Mouse (Mus musculus): Measurements from ENCODE around the gene Wdr45.
A peak's percentile ranks its signal among the peaks of the same experiment; 100 is the strongest.
"Not testable (repeated sequence)": the region's sequence is repeated elsewhere in the genome, so short reads cannot be mapped to it uniquely, and the experiment has no call there.

Gene Wdr45

DNA sequence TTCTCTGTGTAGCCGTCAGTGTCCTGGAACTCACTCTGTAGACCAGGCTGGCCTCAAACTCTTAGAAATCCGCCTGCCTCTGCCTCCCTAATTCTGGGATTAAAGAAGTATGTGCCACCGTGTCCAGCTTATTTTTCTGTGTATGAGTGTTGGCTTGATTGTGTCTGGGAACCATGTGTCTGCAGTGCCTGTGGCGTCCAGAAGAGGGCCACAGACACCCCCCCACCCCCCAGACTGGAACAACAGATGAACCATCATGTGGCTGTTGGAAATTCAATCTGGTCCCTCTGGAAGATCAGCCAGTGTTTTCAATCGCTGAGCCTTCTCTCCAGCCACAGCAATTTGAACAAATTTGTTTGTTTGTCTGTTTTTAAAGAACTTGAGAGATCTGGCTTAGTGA lies 29.3 kb downstream of the Wdr45 start:
- no peak for TF ChIP-seq NANOG (IDR thresholded peaks at IDR 0.05; ENCODE audit: borderline replicate concordance, low read length)
- TF ChIP-seq POU5F1 (IDR thresholded peaks at IDR 0.05; ENCODE audit: borderline replicate concordance, low read length): no peak
- peak; percentile 44 for TF ChIP-seq CTCF (conservative IDR thresholded peaks at IDR 0.05; ENCODE audit: low read length)
- no peaks in the 10 kb centered on the region for H3K9me3 ChIP-seq (ENCODE audit: low read length)
- H3K4me1 ChIP-seq (replicated peaks; ENCODE audit: low read depth, low read length): peaks cover 50% of the 10 kb centered on the region
- no peak overlapping the region for H3K4me3 ChIP-seq (replicated peaks; ENCODE audit: low read length)
- H3K27me3 ChIP-seq (ENCODE audit: insufficient read depth, low read length): no peaks in the 10 kb centered on the region
- peaks cover 6% of the 10 kb centered on the region for H3K36me3 ChIP-seq (ENCODE audit: insufficient read depth, low read length)

DNA sequence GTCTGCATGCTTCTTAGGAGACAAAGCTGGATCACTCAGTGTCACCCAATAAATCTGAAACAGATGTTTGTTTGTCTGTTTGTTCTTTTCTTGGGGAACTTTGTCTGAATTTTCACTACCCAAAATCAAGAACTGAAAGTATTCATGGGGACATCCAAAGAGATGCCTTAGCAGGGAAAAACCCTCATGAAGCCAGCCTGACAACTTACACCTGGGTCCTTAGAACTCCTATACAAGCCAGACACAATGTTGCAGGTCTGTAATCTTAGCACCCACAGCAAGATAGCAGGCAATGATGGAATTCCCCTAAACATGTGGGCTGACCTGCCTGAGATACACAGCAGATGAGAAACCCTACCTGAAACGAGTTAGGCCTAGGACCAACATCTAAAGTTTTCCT lies 30.8 kb downstream of the Wdr45 start:
- Histone ChIP-seq H3K4me3 (replicated peaks; ENCODE audit: low read length) (no peak overlapping the region), H3K4me1 (replicated peaks; ENCODE audit: low read depth, low read length) (peaks cover 45% of the 10 kb centered on the region), H3K27me3 (ENCODE audit: insufficient read depth, low read length) (no peaks in the 10 kb centered on the region), H3K36me3 (ENCODE audit: insufficient read depth, low read length) (peaks cover 7% of the 10 kb centered on the region), H3K9me3 (ENCODE audit: low read length) (no peaks in the 10 kb centered on the region)
- TF ChIP-seq POU5F1 (IDR thresholded peaks at IDR 0.05; ENCODE audit: borderline replicate concordance, low read length): no peak
- TF ChIP-seq NANOG (IDR thresholded peaks at IDR 0.05; ENCODE audit: borderline replicate concordance, low read length): no peak
- TF ChIP-seq CTCF (conservative IDR thresholded peaks at IDR 0.05; ENCODE audit: low read length): no peak

DNA sequence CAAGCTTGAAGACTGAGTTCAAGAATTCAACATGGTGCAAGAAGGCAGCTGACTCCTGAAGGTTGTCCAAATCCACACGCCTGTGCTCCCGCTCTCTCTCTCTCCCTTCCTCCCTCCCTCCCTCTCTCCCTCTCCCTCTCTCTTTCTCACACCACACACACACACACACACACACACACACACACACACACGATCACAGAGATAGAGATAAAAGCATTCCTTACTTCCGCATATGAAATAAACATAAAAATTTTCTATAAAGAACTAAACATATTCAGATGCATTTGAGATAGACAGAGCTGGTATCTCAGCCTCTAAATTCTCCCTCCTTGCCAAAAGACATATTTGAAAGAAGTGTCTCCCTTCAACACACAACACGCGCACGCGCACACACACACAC lies 31.3 kb downstream of the Wdr45 start:
- peaks cover 7% of the 10 kb centered on the region for H3K36me3 ChIP-seq (ENCODE audit: insufficient read depth, low read length)
- no peak overlapping the region for H3K4me3 ChIP-seq (replicated peaks; ENCODE audit: low read length)
- TF ChIP-seq POU5F1 (IDR thresholded peaks at IDR 0.05; ENCODE audit: borderline replicate concordance, low read length) (no peak), NANOG (IDR thresholded peaks at IDR 0.05; ENCODE audit: borderline replicate concordance, low read length) (no peak), CTCF (conservative IDR thresholded peaks at IDR 0.05; ENCODE audit: low read length) (no peak)
- peaks cover 43% of the 10 kb centered on the region for H3K4me1 ChIP-seq (replicated peaks; ENCODE audit: low read depth, low read length)
- no peaks in the 10 kb centered on the region for H3K9me3 ChIP-seq (ENCODE audit: low read length)
- no peaks in the 10 kb centered on the region for H3K27me3 ChIP-seq (ENCODE audit: insufficient read depth, low read length)

DNA sequence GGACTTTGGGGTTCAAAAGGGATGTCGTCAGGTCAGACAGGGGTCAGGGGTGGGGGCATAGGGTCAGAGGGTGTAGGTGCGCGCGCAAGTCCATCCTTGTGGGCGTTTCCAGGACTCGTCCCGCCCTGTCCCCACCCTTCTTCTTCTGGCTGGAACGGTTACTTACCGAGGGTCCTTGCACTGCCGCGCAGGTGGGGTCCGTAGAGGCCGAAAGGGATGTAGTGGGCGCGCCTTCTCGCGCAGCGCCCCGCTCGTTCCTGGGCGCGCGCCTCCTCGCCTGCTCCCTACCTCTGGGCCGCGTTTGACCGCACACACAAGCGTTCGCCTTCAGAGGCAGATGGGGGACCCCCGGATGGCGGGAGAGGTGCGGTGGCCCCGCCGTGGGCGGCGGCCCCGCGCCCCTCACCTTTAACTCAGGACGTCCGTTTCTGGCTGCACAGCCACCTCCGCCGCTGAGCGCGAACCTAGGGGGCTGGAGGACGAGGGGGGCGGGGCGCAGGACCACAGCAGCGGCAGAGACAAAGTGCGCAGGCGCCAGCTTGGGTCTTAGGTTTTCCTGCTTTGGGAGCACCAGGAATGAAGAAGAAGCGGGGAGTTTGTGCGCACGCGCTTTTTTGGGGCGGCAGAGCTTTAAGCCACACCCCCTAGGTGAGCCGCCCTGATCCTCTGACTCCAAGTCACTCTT lies 36.4 kb downstream of the Wdr45 start, which contains the start of gene Ccdc120:
Ccdc120 (minus strand) TSS at position 474 of the 685 bp plus-strand sequence.
- TF ChIP-seq CTCF (conservative IDR thresholded peaks at IDR 0.05; ENCODE audit: low read length) (no peak), POU5F1 (IDR thresholded peaks at IDR 0.05; ENCODE audit: borderline replicate concordance, low read length) (no peak), NANOG (IDR thresholded peaks at IDR 0.05; ENCODE audit: borderline replicate concordance, low read length) (no peak)
- Histone ChIP-seq H3K9me3 (ENCODE audit: low read length) (no peaks in the 10 kb centered on the region), H3K4me1 (replicated peaks; ENCODE audit: low read depth, low read length) (peaks cover 29% of the 10 kb centered on the region), H3K4me3 (replicated peaks; ENCODE audit: low read length) (peak within 1 kb of the TSS; percentile 93), H3K27me3 (ENCODE audit: insufficient read depth, low read length) (no peaks in the 10 kb centered on the region), H3K36me3 (ENCODE audit: insufficient read depth, low read length) (peaks cover 7% of the 10 kb centered on the region)

DNA sequence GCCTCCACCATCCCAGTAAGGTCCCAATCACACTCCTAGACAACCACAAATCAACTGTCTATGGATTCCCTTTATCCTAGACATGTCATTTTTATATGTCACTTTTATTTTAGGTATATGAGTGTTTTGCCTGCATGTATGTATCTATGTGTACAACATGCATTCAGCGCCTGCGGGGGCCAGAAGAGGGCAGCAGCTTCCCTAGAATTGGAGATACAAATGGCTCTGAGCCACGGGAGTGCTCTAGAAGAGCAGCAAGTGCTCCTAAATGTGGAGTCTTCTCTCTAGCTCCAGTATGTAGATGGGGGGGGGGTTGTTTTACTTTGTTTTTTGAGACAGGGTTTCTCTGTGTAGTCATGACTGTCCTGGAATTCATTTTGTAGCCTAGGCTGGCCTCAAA lies 39.5 kb downstream of the Wdr45 start:
- not testable (repeated sequence) for H3K27me3 ChIP-seq (ENCODE audit: insufficient read depth, low read length); H3K4me3 ChIP-seq (replicated peaks; ENCODE audit: low read length); H3K9me3 ChIP-seq (ENCODE audit: low read length); H3K36me3 ChIP-seq (ENCODE audit: insufficient read depth, low read length)
- peaks cover 22% of the 10 kb centered on the region for H3K4me1 ChIP-seq (replicated peaks; ENCODE audit: low read depth, low read length)

DNA sequence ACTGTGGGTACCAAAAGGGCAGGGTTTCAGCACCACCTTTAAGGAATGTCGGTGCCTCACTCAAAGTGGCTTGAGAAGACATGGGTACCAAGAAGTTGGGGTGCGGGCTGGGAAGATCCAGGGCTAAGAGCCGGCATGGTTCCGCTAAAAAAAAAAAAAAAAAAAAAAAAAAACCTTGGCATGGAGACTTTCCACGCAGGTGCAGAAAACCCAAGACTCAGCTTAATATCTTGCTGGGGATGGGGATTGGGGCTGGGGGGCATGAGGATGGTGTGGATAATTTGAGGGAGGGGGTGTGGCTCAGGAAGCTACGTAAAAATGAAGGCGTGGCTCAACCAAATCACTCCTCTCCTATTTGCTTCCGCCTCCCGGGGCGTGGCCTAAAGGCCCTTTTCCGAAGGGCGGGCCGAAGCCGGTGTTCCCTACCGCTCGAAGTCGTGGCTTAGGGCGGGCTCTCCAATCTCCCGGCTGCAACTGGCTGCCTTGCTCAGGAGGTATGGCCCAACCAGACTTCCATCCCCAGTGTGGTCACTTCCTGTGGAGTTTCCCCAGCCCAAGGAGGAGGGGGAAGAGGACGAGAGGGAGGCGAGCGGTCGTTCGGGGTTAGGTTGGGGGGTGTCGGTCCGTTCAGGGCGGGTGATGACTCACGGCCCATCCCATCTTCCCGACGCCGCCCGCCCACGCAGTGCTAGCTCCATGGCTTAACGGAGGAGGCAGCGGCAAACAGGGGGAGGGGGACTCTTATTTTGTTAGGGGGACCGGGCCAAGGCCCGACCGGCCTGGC lies 48.2 kb downstream of the Wdr45 start, which contains the start of gene Tfe3:
Tfe3 (plus strand) TSS at position 424 of the 784 bp plus-strand sequence.
- TF ChIP-seq POU5F1 (IDR thresholded peaks at IDR 0.05; ENCODE audit: borderline replicate concordance, low read length) (no peak), CTCF (conservative IDR thresholded peaks at IDR 0.05; ENCODE audit: low read length) (no peak)
- peaks cover 16% of the 10 kb centered on the region for H3K4me1 ChIP-seq (replicated peaks; ENCODE audit: low read depth, low read length)
- H3K36me3 ChIP-seq (ENCODE audit: insufficient read depth, low read length): peaks cover 14% of the 10 kb centered on the region
- no peaks in the 10 kb centered on the region for H3K27me3 ChIP-seq (ENCODE audit: insufficient read depth, low read length)
- H3K9me3 ChIP-seq (ENCODE audit: low read length): no peaks in the 10 kb centered on the region
- peak within 1 kb of the TSS; percentile 91 for H3K4me3 ChIP-seq (replicated peaks; ENCODE audit: low read length)

DNA sequence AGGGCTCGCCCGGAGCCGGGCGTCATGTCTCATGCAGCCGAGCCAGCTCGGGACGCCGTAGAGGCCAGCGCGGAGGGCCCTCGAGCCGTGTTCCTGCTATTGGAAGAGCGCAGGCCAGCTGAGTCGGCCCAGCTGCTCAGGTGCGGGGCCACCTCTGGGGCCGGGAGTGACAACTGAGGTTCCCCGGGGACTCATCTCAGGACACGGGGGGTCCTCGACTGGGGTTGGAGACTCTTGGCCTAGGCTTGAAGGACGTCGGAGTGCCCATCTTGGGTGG lies 48.7 kb downstream of the Wdr45 start:
- peaks cover 20% of the 10 kb centered on the region for H3K36me3 ChIP-seq (ENCODE audit: insufficient read depth, low read length)
- TF ChIP-seq POU5F1 (IDR thresholded peaks at IDR 0.05; ENCODE audit: borderline replicate concordance, low read length) (no peak), NANOG (IDR thresholded peaks at IDR 0.05; ENCODE audit: borderline replicate concordance, low read length) (no peak), CTCF (conservative IDR thresholded peaks at IDR 0.05; ENCODE audit: low read length) (no peak)
- no peaks in the 10 kb centered on the region for H3K9me3 ChIP-seq (ENCODE audit: low read length)
- peaks cover 21% of the 10 kb centered on the region for H3K4me1 ChIP-seq (replicated peaks; ENCODE audit: low read depth, low read length)
- H3K27me3 ChIP-seq (ENCODE audit: insufficient read depth, low read length): no peaks in the 10 kb centered on the region
- H3K4me3 ChIP-seq (replicated peaks; ENCODE audit: low read length): peak overlapping the region; percentile 91

DNA sequence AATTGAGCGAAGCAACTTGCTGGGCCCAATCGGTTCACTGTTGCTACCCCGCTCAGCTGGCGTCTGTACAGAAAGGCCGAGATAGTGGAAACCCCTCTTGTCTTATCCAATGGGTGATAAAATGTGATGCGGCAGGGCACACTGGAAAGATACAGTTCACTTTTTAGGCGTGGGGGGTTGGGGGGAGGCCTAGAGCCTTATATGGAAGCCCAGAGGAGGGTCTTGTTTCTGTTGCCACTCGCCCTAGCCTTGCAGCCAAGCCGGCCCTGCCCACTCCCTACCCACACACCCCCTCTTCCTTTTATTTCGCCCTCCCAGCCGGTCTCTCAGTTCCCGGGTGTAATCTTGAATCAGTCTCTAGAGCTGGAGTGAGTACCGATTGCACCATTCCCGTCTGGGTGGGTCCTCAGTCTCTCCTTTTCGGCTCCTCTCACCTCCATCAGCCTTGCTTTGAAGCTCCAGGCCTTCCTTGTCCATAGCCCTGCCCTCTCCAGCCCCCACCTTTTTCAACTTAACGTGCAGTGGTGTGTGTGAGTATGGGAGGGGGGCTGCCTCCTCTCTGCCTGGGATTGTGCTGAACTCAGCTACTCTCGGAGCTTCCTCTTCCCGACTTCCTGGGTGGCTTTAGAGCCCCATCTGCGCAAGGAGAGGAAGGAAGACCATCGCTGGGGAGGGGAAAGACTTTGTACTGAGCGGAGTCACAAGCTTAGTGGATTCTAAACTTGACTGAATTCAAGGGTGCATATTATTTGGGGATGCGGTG lies 49.7 kb downstream of the Wdr45 start:
- no peaks in the 10 kb centered on the region for H3K9me3 ChIP-seq (ENCODE audit: low read length)
- peaks cover 29% of the 10 kb centered on the region for H3K36me3 ChIP-seq (ENCODE audit: insufficient read depth, low read length)
- no peaks in the 10 kb centered on the region for H3K27me3 ChIP-seq (ENCODE audit: insufficient read depth, low read length)
- peak overlapping the region; percentile 91 for H3K4me3 ChIP-seq (replicated peaks; ENCODE audit: low read length)
- H3K4me1 ChIP-seq (replicated peaks; ENCODE audit: low read depth, low read length): peaks cover 30% of the 10 kb centered on the region
- TF ChIP-seq POU5F1 (IDR thresholded peaks at IDR 0.05; ENCODE audit: borderline replicate concordance, low read length) (no peak), NANOG (IDR thresholded peaks at IDR 0.05; ENCODE audit: borderline replicate concordance, low read length) (no peak), CTCF (conservative IDR thresholded peaks at IDR 0.05; ENCODE audit: low read length) (no peak)
